Mouse (Mus musculus) midbrain, embryonic 14.5 days (tissue): ENCODE data around the gene Ptprq. TPM values are rescaled to one million over a fixed set of nuclear protein-coding genes. Genes with fewer than 3 reads are reported as not detected.

Experiments
- ATAC-seq: fragments of 200-750 bp; cut with Nextera tagmentation; 2 replicates; pipeline ENCODE4 v1.8.0; 2017; ENCODE audit warnings: moderate number of reproducible peaks, moderate library complexity; ENCODE audit not compliant: low FRiP score, low TSS enrichment
- DNase-seq: peaks from one replicate; pipeline ENCODE4 v3.0.0-alpha.2; 2015
- H3K27ac ChIP-seq: fragments of 300-500 bp; sonication (generic); replicated peaks from 2 replicates; pipeline ENCODE4 v1.5.1; 2014; ENCODE audit warnings: mild to moderate bottlenecking, low read depth, low read length, moderate library complexity
- H3K27me3 ChIP-seq: fragments of 300-500 bp; sonication (generic); 2 replicates; pipeline ENCODE4 v1.6.1; 2014; ENCODE audit warnings: low read length, control low read depth, mixed read lengths; ENCODE audit not compliant: control insufficient read depth, insufficient read depth
- H3K36me3 ChIP-seq: fragments of 300-500 bp; sonication (generic); 2 replicates; pipeline ENCODE4 v1.6.1; 2014; ENCODE audit warnings: low read length, control low read depth; ENCODE audit not compliant: control insufficient read depth, insufficient read depth
- H3K4me1 ChIP-seq: fragments of 300-500 bp; sonication (generic); 2 replicates; pipeline ENCODE4 v1.6.1; 2014; ENCODE audit warnings: mild to moderate bottlenecking, antibody characterized with exemption, low read length, control low read depth; ENCODE audit not compliant: control insufficient read depth, insufficient read depth
- H3K4me2 ChIP-seq: fragments of 300-500 bp; sonication (generic); 2 replicates; pipeline ENCODE4 v1.6.1; 2014; ENCODE audit warnings: mild to moderate bottlenecking, low read length, moderate library complexity
- H3K4me3 ChIP-seq: fragments of 300-500 bp; sonication (generic); replicated peaks from 2 replicates; pipeline ENCODE4 v1.5.1; 2014; ENCODE audit warnings: low read depth, low read length
- H3K9ac ChIP-seq: fragments of 300-500 bp; sonication (generic); replicated peaks from 2 replicates; pipeline ENCODE4 v1.6.1; 2014; ENCODE audit warnings: mild to moderate bottlenecking, low read length, moderate library complexity
- H3K9me3 ChIP-seq: fragments of 300-500 bp; sonication (generic); 2 replicates; pipeline ENCODE4 v1.6.1; 2016; ENCODE audit warnings: low read length, control low read depth, mixed read lengths; ENCODE audit not compliant: control insufficient read depth
- WGBS: fragments of 180-500 bp; shearing (Covaris S2); extraction: QIAGEN DNeasy Blood & Tissue Kit; methylation state at CpG from one replicate; pipeline ENCODE4 v1.1.7; 2014; 5-methylcytosine and 5-hydroxymethylcytosine counted together
- polyA plus RNA-seq: library from polyadenylated mRNA; unstranded; fragments of >200 nt; fragmentation: Nextera tagmentation; extraction: Ambion mirVana; gene quantifications from 2 replicates; pipeline ENCODE4 v1.2.1, GENCODE M21; 2014

Ptprq gene
- polyA plus RNA-seq, 1 experiment from 2014 or later = 0.43 TPM

GRCm38 (mm10) chr10:107601371-107601770, 118.5 kb downstream of the Ptprq start:
- Histone ChIP-seq H3K4me3 (no peak overlapping the region), H3K4me2 (no peak overlapping the region), H3K9me3 (no peaks in the 10 kb centered on the region), H3K9ac (no peak overlapping the region), H3K4me1 (no peaks in the 10 kb centered on the region), H3K27ac (no peak overlapping the region), H3K27me3 (no peaks in the 10 kb centered on the region), H3K36me3 (no peaks in the 10 kb centered on the region)
- ATAC-seq (no peak), DNase-seq (no peak)
- WGBS = 93% methylated on average over 6 of the region's 6 CpGs

DNA sequence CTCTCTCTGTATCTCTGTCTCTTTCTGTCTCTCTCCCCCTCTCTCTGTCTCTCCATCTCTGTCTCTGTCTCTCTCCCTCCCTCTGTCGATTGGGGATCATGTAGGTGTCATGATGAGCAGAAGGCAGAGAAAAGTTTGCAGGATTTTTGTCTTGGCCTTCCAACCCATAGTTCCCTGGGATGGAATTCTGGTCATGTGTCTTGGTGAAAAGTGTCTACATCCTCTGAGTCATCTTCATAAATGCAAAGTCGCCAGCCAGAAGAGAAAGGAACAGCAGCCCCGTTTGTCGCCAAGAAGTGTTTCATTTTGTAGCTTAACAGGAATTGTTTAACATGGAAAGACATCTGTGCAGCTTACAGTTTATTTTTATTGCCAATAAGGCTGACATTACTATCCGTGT, 136.5 kb downstream of the Ptprq start:
- Histone ChIP-seq H3K36me3 (no peaks in the 10 kb centered on the region), H3K9me3 (no peaks in the 10 kb centered on the region), H3K9ac (no peak overlapping the region), H3K4me1 (no peaks in the 10 kb centered on the region), H3K4me3 (no peak overlapping the region), H3K27ac (no peak overlapping the region), H3K27me3 (no peaks in the 10 kb centered on the region), H3K4me2 (no peak overlapping the region)
- ATAC-seq (no peak), DNase-seq (no peak)
- WGBS = 92% methylated on average over 5 of the region's 5 CpGs

DNA sequence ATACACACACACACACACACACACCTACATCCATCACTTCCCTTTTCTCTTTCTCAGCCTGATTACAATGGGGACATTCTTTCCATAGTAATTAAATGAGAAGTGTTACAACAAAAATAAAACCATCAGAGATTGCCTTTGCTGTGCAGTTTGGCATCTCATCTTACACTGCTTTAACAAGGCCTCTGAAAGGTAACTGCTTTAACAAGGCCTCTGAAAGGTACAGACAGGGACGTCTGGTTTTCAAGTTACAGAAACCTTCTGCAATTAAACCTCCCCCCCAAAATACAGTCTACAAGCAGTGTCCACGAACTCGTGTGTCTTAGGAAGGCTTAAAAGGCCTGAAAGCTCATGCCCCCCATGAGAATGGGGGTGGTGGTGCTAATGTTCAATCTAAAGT, 150.8 kb downstream of the Ptprq start:
- no peaks in the 10 kb centered on the region for H3K36me3 ChIP-seq
- H3K4me2 ChIP-seq = no peak overlapping the region
- H3K27ac ChIP-seq = no peak overlapping the region
- WGBS = 75% methylated on average over 3 of the region's 3 CpGs
- no peaks in the 10 kb centered on the region for H3K9me3 ChIP-seq
- no peaks in the 10 kb centered on the region for H3K27me3 ChIP-seq
- no peak overlapping the region for H3K4me3 ChIP-seq
- DNase-seq (no peak), ATAC-seq (no peak)
- no peak overlapping the region for H3K9ac ChIP-seq
- no peaks in the 10 kb centered on the region for H3K4me1 ChIP-seq

- H3K9me3 ChIP-seq = no peaks in the 10 kb centered on the region
- no peak overlapping the region for H3K27ac ChIP-seq
- no peak for ATAC-seq
- no peaks in the 10 kb centered on the region for H3K27me3 ChIP-seq
- H3K4me2 ChIP-seq = no peak overlapping the region
- no peaks in the 10 kb centered on the region for H3K4me1 ChIP-seq
- H3K4me3 ChIP-seq = no peak overlapping the region
- H3K9ac ChIP-seq = no peak overlapping the region
- H3K36me3 ChIP-seq = no peaks in the 10 kb centered on the region
- no peak for DNase-seq
- 80% methylated on average over 4 of the region's 4 CpGs for WGBS
These were observed 151.6 kb downstream of the Ptprq start for GRCm38 (mm10) chr10:107568261-107568660.

GRCm38 (mm10) chr10:107562875-107563274, 157.0 kb downstream of the Ptprq start:
- no peak overlapping the region for H3K27ac ChIP-seq
- no peak overlapping the region for H3K4me3 ChIP-seq
- H3K4me1 ChIP-seq = no peaks in the 10 kb centered on the region
- no peak overlapping the region for H3K9ac ChIP-seq
- DNase-seq (no peak), ATAC-seq (no peak)
- H3K36me3 ChIP-seq = no peaks in the 10 kb centered on the region
- H3K4me2 ChIP-seq = no peak overlapping the region
- no peaks in the 10 kb centered on the region for H3K9me3 ChIP-seq
- H3K27me3 ChIP-seq = no peaks in the 10 kb centered on the region
- 36% methylated on average over 13 of the region's 13 CpGs for WGBS

GRCm38 (mm10) chr10:107560881-107561280, 159.0 kb downstream of the Ptprq start:
- no peak overlapping the region for H3K4me3 ChIP-seq
- H3K4me2 ChIP-seq = no peak overlapping the region
- H3K27ac ChIP-seq = no peak overlapping the region
- no peak overlapping the region for H3K9ac ChIP-seq
- ATAC-seq (no peak), DNase-seq (no peak)
- H3K4me1 ChIP-seq = no peaks in the 10 kb centered on the region
- H3K9me3 ChIP-seq = no peaks in the 10 kb centered on the region
- no peaks in the 10 kb centered on the region for H3K36me3 ChIP-seq
- H3K27me3 ChIP-seq = no peaks in the 10 kb centered on the region

DNA sequence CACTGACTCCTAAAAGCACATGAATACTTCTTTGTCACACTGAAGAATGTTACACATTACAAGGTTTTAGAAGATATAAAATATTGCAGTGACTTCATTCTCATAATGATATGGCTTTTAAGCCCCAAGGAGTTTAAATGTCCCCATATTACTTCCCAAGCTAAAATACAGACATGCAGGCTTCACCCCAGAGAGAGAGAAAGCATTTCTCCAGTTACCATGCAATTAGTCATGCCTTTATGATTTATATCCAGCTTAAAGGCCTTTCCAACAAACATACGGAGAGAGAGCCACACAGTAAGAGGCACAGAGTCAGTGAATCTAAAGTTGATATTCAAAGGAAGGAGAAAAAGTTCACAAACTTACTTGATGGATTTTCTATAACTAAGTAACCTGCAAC, 176.8 kb downstream of the Ptprq start:
- DNase-seq = no peak
- 45% methylated on average over 1 of the region's 1 CpGs for WGBS
- Histone ChIP-seq H3K36me3 (no peaks in the 10 kb centered on the region), H3K4me3 (no peak overlapping the region), H3K27me3 (no peaks in the 10 kb centered on the region), H3K9ac (no peak overlapping the region), H3K27ac (no peak overlapping the region), H3K9me3 (no peaks in the 10 kb centered on the region), H3K4me1 (no peaks in the 10 kb centered on the region), H3K4me2 (no peak overlapping the region)
- ATAC-seq = no peak

GRCm38 (mm10) chr10:107528758-107529157, 191.1 kb downstream of the Ptprq start:
- H3K27ac ChIP-seq = no peak overlapping the region
- no peaks in the 10 kb centered on the region for H3K9me3 ChIP-seq
- WGBS = 71% methylated on average over 1 of the region's 1 CpGs
- H3K4me1 ChIP-seq = no peaks in the 10 kb centered on the region
- no peak for ATAC-seq
- H3K36me3 ChIP-seq = no peaks in the 10 kb centered on the region
- H3K4me2 ChIP-seq = no peak overlapping the region
- no peak for DNase-seq
- no peak overlapping the region for H3K4me3 ChIP-seq
- H3K9ac ChIP-seq = no peak overlapping the region
- no peaks in the 10 kb centered on the region for H3K27me3 ChIP-seq

GRCm38 (mm10) chr10:107519216-107519615, 200.6 kb downstream of the Ptprq start:
- Histone ChIP-seq H3K27me3 (no peaks in the 10 kb centered on the region), H3K4me2 (no peak overlapping the region), H3K27ac (no peak overlapping the region), H3K9ac (no peak overlapping the region), H3K4me3 (no peak overlapping the region), H3K4me1 (no peaks in the 10 kb centered on the region), H3K9me3 (no peaks in the 10 kb centered on the region), H3K36me3 (no peaks in the 10 kb centered on the region)
- no peak for DNase-seq
- WGBS = 82% methylated on average over 5 of the region's 5 CpGs
- ATAC-seq = no peak
